Mouse (Mus musculus): ENCODE measurements around the gene Prpf38b.

DNA sequence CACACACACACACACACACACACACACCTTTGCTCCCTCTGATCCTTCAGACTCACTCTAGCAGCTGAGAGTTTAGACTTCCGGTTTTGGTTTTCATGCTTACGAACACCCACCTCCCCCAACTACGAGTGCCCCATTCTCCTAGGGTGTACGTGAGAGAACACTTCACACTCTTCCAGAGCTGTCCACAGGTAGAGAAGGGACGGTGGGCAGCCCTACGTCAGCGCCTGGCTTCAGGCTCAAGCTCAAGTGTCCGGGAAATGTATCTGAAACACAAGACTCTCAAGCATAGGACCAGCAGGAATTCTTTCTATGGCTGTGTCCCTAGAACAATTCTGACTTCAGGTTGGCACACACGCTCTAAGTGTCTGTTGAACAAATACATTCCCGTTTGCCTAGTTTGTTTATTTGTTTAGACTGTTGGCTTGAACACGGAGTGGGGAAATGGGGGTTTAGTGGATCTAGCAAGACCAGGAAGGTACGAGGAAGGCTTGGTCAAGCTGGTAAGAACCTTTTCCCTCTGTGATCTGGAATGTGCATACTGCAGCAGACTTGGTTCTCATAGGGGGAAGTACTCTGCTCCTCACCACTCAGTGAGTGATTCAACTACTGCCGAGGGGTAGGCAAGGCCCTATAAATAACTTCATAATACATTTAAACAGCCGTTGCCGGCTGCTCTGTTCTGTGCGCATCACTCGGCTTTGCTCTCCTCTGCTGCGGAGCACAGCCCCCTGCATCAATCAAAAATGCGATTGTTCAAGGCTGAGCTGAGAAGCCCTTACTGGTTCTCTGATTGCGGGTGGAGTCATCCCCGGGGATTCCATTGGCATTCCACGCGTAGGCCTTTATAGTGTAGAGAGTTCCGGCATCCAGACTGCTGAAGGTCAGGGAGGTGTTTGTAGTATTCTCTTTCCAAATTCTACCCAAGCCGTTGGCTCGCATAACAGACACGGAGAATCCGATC is 30.7 kb downstream of the Prpf38b start:
- no peak for TF ChIP-seq GATA1 (IDR thresholded peaks at IDR 0.05; ENCODE audit: borderline replicate concordance, low read length)
- TF ChIP-seq FLI1 (IDR thresholded peaks at IDR 0.05; ENCODE audit: low read length) = no peak
